Mouse (Mus musculus) stomach, postnatal 0 days (tissue): ENCODE results near the gene Tuba4a. TPM values are rescaled to one million over a fixed set of nuclear protein-coding genes. Genes with fewer than 3 reads are reported as not detected.

Experiments used
- ATAC-seq: fragments of 200-750 bp; cut with Nextera tagmentation; 2 replicates; pipeline ENCODE4 v1.8.0; 2017; ENCODE audit not compliant: low FRiP score, low TSS enrichment
- DNase-seq: peaks from one replicate; pipeline ENCODE4 v3.0.0-alpha.2; 2016; ENCODE audit warnings: low spot score
- H3K27ac ChIP-seq: fragments of 300-500 bp; sonication (generic); replicated peaks from 2 replicates; pipeline ENCODE4 v1.5.1; 2014; ENCODE audit warnings: mild to moderate bottlenecking, control low read depth
- H3K27me3 ChIP-seq: fragments of 300-500 bp; sonication (generic); 2 replicates; pipeline ENCODE4 v1.6.1; 2014; ENCODE audit warnings: low read length; ENCODE audit not compliant: control insufficient read depth, insufficient read depth
- H3K36me3 ChIP-seq: fragments of 300-500 bp; sonication (generic); 2 replicates; pipeline ENCODE4 v1.6.1; 2014; ENCODE audit warnings: low read length, mixed read lengths; ENCODE audit not compliant: control insufficient read depth, insufficient read depth
- H3K4me1 ChIP-seq: fragments of 300-500 bp; sonication (generic); replicated peaks from 2 replicates; pipeline ENCODE4 v1.6.1; 2014; ENCODE audit warnings: antibody characterized with exemption; ENCODE audit not compliant: control insufficient read depth, insufficient read depth
- H3K4me2 ChIP-seq: fragments of 300-500 bp; sonication (generic); replicated peaks from 2 replicates; pipeline ENCODE4 v1.6.1; 2014; ENCODE audit warnings: low read depth, mild to moderate bottlenecking, control low read depth, moderate library complexity
- H3K4me3 ChIP-seq: fragments of 300-500 bp; sonication (generic); 2 replicates; pipeline ENCODE4 v1.5.1; 2014; ENCODE audit warnings: low read depth, low read length, control low read depth
- H3K9ac ChIP-seq: fragments of 300-500 bp; sonication (generic); 2 replicates; pipeline ENCODE4 v1.6.1; 2014; ENCODE audit warnings: mild to moderate bottlenecking, low read length, control low read depth, mixed read lengths
- H3K9me3 ChIP-seq: fragments of 300-500 bp; sonication (generic); 2 replicates; pipeline ENCODE4 v1.6.1; 2016; ENCODE audit warnings: low read length; ENCODE audit not compliant: control insufficient read depth
- CTCF ChIP-seq: IDR thresholded peaks from 2 replicates; pipeline ENCODE4 v1.5.1; 2016; ENCODE audit warnings: antibody characterized with exemption, low read depth, mild to moderate bottlenecking, moderate library complexity
- EP300 ChIP-seq: optimal IDR thresholded peaks from 2 replicates; pipeline ENCODE3; 2016; ENCODE audit warnings: antibody characterized with exemption
- WGBS: fragments of 180-500 bp; shearing (Covaris S2); extraction: QIAGEN DNeasy Blood & Tissue Kit; methylation state at CpG from one replicate; pipeline ENCODE4 v1.1.7; 2014; 5-methylcytosine and 5-hydroxymethylcytosine counted together
- polyA plus RNA-seq: library from polyadenylated mRNA; unstranded; fragments of >200 nt; fragmentation: Nextera tagmentation; extraction: Ambion mirVana; gene quantifications from 2 replicates; pipeline ENCODE4 v1.2.1, GENCODE M21; 2015

Tuba4a gene
- 314 and 325 TPM in 2 replicates for polyA plus RNA-seq

- H3K27ac ChIP-seq: peak within 1 kb of the TSS; percentile 83
- WGBS: 2% methylated on average over 33 of the region's 34 CpGs
- no peak for TF ChIP-seq EP300
- TF ChIP-seq CTCF: peak; percentile 50
- no peaks in the 10 kb centered on the region for H3K36me3 ChIP-seq
- H3K27me3 ChIP-seq: no peaks in the 10 kb centered on the region
- peak within 1 kb of the TSS; percentile 69 for H3K9ac ChIP-seq
- ATAC-seq (peak; percentile 37; the same call in 1 of the 2 replicates), DNase-seq (peak; percentile 63)
- H3K4me3 ChIP-seq: peak within 1 kb of the TSS; percentile 52
- peak within 1 kb of the TSS; percentile 98 for H3K4me2 ChIP-seq
- H3K9me3 ChIP-seq: no peaks in the 10 kb centered on the region
- 0 out of 2 replicates have a peak, but pooled peaks cover 2% of the 10 kb centered on the region for H3K4me1 ChIP-seq
These were observed at the start of gene Tuba4a for GRCm38 (mm10) chr1:75219531-75219930. Gene Tuba4a, minus strand, starts transcription at chr1:75219865.

GRCm38 (mm10) chr1:75264091-75264880 lies 44.6 kb upstream of the Tuba4a start, which contains the start of gene Ptprn:
Gene Ptprn, minus strand, starts transcription at chr1:75264502.
- no peak for TF ChIP-seq CTCF
- TF ChIP-seq EP300: no peak
- H3K27ac ChIP-seq: no peak within 1 kb of the TSS
- ATAC-seq: peak; percentile 40; the same call in 1 of the 2 replicates
- H3K4me1 ChIP-seq: no peaks in the 10 kb centered on the region
- no peaks in the 10 kb centered on the region for H3K36me3 ChIP-seq
- no peaks in the 10 kb centered on the region for H3K9me3 ChIP-seq
- H3K27me3 ChIP-seq: peaks cover 17% of the 10 kb centered on the region; the same call in 1 of the 2 replicates
- H3K4me3 ChIP-seq: no peak within 1 kb of the TSS
- DNase-seq: no peak
- no peak within 1 kb of the TSS for H3K4me2 ChIP-seq
- WGBS: 11% methylated on average over 31 of the region's 32 CpGs
- H3K9ac ChIP-seq: no peak within 1 kb of the TSS

GRCm38 (mm10) chr1:75262969-75263951 lies 43.6 kb upstream of the Tuba4a start:
- no peak overlapping the region for H3K4me3 ChIP-seq

GRCm38 (mm10) chr1:75261278-75261677 lies 41.6 kb upstream of the Tuba4a start:
- peaks cover 17% of the 10 kb centered on the region; the same call in 1 of the 2 replicates for H3K27me3 ChIP-seq

More at GRCm38 (mm10) chr1:75262969-75263951, 43.6 kb upstream of the Tuba4a start:
- Histone ChIP-seq H3K4me1 (no peaks in the 10 kb centered on the region), H3K27ac (no peak overlapping the region), H3K27me3 (peaks cover 17% of the 10 kb centered on the region; the same call in 1 of the 2 replicates), H3K36me3 (no peaks in the 10 kb centered on the region), H3K9me3 (no peaks in the 10 kb centered on the region), H3K9ac (no peak overlapping the region), H3K4me2 (no peak overlapping the region)
- TF ChIP-seq EP300 (no peak), CTCF (no peak)
- WGBS: 3% methylated on average over 33 of the region's 40 CpGs
- DNase-seq (peak; percentile 79), ATAC-seq (peak; percentile 73)

GRCm38 (mm10) chr1:75255516-75256046 lies 35.9 kb upstream of the Tuba4a start:
- no peak overlapping the region for H3K4me3 ChIP-seq
- no peaks in the 10 kb centered on the region for H3K36me3 ChIP-seq
- no peak for ATAC-seq
- DNase-seq: no peak
- H3K27ac ChIP-seq: no peak overlapping the region
- H3K27me3 ChIP-seq: no peaks in the 10 kb centered on the region
- no peaks in the 10 kb centered on the region for H3K9me3 ChIP-seq
- WGBS: 55% methylated on average over 10 of the region's 10 CpGs
- H3K4me2 ChIP-seq: no peak overlapping the region
- H3K4me1 ChIP-seq: 0 out of 2 replicates have a peak, but pooled peaks cover 2% of the 10 kb centered on the region
- H3K9ac ChIP-seq: no peak overlapping the region
- TF ChIP-seq CTCF: no peak
- no peak for TF ChIP-seq EP300

More at GRCm38 (mm10) chr1:75261278-75261677, 41.6 kb upstream of the Tuba4a start:
- Histone ChIP-seq H3K4me2 (no peak overlapping the region), H3K4me1 (no peaks in the 10 kb centered on the region), H3K4me3 (no peak overlapping the region), H3K9ac (no peak overlapping the region), H3K27ac (no peak overlapping the region), H3K9me3 (no peaks in the 10 kb centered on the region), H3K36me3 (no peaks in the 10 kb centered on the region)
- DNase-seq: no peak
- no peak for TF ChIP-seq EP300
- no peak for TF ChIP-seq CTCF
- ATAC-seq: no peak
